Comparison of ENCODE assay signal across 32 mouse cellular contexts in the genomic region with DNA sequence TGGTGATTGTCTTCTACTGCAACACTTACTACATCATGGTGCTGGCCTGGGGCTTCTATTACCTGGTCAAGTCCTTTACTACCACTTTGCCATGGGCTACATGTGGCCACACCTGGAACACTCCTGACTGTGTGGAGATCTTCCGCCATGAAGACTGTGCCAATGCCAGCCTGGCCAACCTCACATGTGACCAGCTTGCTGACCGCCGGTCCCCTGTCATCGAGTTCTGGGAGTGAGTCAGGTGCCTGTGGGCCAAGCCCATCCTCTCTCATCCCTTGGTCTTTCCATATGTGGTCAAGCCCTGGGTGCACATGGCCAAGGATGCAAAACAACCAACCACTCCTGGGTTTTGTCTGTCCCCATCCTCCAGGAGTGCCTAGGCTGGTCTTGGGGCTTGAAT. TPM values are rescaled to one million over a fixed set of nuclear protein-coding genes. Genes with fewer than 3 reads are reported as not detected.
"Had no signal": no experiment of that assay in that cellular context is flagged by ENCODE, and none has a peak within 500 bp of the region (broad histone marks: within the 10 kb centered on the region; RNA-seq: fewer than 3 reads in every experiment).

No protein-coding gene starts in this region.

- H3K4me3 ChIP-seq: heart, embryonic 12.5 days; heart, embryonic 13.5 days; heart, embryonic 15.5 days; hindbrain, embryonic 10.5 days; hindbrain, embryonic 12.5 days; hindbrain, embryonic 13.5 days; hindbrain, embryonic 15.5 days; intestine, embryonic 15.5 days; kidney, embryonic 15.5 days; layer of hippocampus, adult 2 months; left cerebral cortex, adult 2 months had no signal

- H3K4me1 ChIP-seq: intestine, embryonic 15.5 days had no signal

- H3K36me3 ChIP-seq: intestine, embryonic 15.5 days had no signal

- DNase-seq: heart, postnatal 10 days; heart, postnatal 14 days; heart, postnatal 36 days; heart, postnatal 4 days; kidney, adult 11 months; kidney, adult 18-20 months; kidney, adult 2 months; kidney, adult 8-10 months; kidney, adult 9 months; kidney, postnatal 10 days; kidney, postnatal 14 days; kidney, postnatal 25 days; kidney, postnatal 36 days; kidney, postnatal 4 days; layer of hippocampus, adult 9-11 months; layer of hippocampus, postnatal 36 days had no signal

- H3K27me3 ChIP-seq: heart, embryonic 15.5 days; hindbrain, embryonic 12.5 days; hindbrain, embryonic 13.5 days; hindbrain, embryonic 15.5 days; intestine, embryonic 15.5 days; kidney, embryonic 15.5 days had no signal

- H3K27ac ChIP-seq: heart, embryonic 13.5 days; heart, embryonic 15.5 days; hindbrain, embryonic 10.5 days; hindbrain, embryonic 12.5 days; hindbrain, embryonic 13.5 days; hindbrain, embryonic 14.5 days; hindbrain, embryonic 15.5 days; hindbrain, postnatal 0 days; intestine, embryonic 15.5 days; kidney, embryonic 15.5 days; kidney, postnatal 0 days; layer of hippocampus, adult 2 months; left cerebral cortex, adult 2 months had no signal

RNA-seq across cellular contexts. Expression of gene Slc6a8, which starts 3.7 kb away (rescaled TPM):
- total RNA-seq: hematopoietic stem cell, adult 5-6 weeks had no signal

RNA-seq across cellular contexts. Expression of gene Dusp9, which starts 37.4 kb away (rescaled TPM):
- total RNA-seq: heart, postnatal 14 days; heart, postnatal 25 days; heart, postnatal 36 days had no signal
